Mouse (Mus musculus): ENCODE measurements around the gene Olfr1396.

DNA sequence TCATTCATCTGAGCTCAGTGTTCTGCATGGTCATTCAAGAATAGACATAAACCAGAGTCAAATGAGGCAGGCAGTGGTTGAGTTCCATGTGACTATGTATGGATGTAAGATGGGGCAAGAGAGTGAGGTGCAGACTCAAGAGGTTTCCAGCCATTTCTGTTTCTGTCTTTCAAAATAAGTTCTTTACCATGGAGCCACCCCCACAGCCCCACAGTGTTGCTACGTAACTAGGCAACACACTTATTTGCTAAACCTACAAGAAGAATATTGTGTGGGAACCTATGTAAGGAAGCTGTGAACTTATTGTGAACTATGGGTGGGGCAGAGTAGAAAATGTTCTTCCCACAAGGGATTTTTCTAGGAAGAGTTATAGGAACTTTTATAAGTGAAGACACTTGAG, 31.5 kb downstream of the Olfr1396 start:
- TF ChIP-seq CTCF (IDR thresholded peaks at IDR 0.05; ENCODE audit: low read depth, low read length): no peak
- no peak for TF ChIP-seq POLR2A (IDR thresholded peaks at IDR 0.05; ENCODE audit: insufficient read depth, low read length)
- no peak for TF ChIP-seq EP300 (IDR thresholded peaks at IDR 0.05; ENCODE audit: insufficient read depth, low read depth, low read length)

Measured in ES-Bruce4 (cell line).